Mouse (Mus musculus): Measurements from ENCODE around the gene Usp21. TPM values are rescaled to one million over a fixed set of nuclear protein-coding genes. Genes with fewer than 3 reads are reported as not detected.
A peak's percentile ranks its signal among the peaks of the same experiment; 100 is the strongest.

The Usp21 gene
- polyA plus RNA-seq, 1 experiment: 21.0 TPM

DNA sequence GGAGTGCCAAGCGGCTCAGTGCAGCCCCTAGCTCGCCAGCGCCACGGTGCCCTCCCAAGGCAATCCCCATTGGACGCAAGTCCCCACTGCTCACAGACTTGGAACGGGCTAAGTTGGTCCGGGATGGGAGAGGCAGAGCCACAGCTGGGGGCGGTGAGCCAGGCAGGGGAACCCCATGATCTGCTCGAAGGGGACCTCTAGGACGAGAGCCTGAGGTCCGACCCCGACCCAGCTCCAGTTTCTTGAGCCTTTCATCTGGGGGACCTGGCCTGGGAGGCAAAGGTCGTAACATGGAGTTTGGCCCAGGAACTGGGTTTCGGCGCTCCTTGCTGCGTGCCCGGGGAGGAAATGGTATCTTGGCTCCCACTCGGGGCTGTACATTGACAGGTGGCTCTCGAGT, 1.3 kb downstream of the Usp21 start:
- Histone ChIP-seq H3K4me3 (peak overlapping the region; percentile 52), H3ac (ENCODE audit: control insufficient read depth, insufficient read length) (no peak overlapping the region), H3K36me3 (ENCODE audit: control insufficient read depth, insufficient read depth) (peaks cover 6% of the 10 kb centered on the region), H3K27me3 (ENCODE audit: control insufficient read depth, insufficient read depth, insufficient read length) (no peaks in the 10 kb centered on the region), H3K79me2 (ENCODE audit: control insufficient read depth, insufficient read depth) (peaks cover 17% of the 10 kb centered on the region), H3K4me2 (ENCODE audit: low read depth) (peak overlapping the region; percentile 92)
- TF ChIP-seq SRF (IDR thresholded peaks at IDR 0.05; ENCODE audit: control insufficient read depth, insufficient read length, low read depth) (no peak), TCF3 (IDR thresholded peaks at IDR 0.05; ENCODE audit: insufficient read length, low read depth) (no peak), TCF12 (IDR thresholded peaks at IDR 0.05; ENCODE audit: insufficient read depth, poor library complexity, severe bottlenecking) (no peak), POLR2AphosphoS2 (IDR thresholded peaks at IDR 0.05; ENCODE audit: insufficient read length, low read depth) (no peak), POLR2A (IDR thresholded peaks at IDR 0.05; ENCODE audit: insufficient read length, low read depth) (no peak), MYOG (IDR thresholded peaks at IDR 0.05; ENCODE audit: control insufficient read depth in 1 of 3, insufficient read depth in 1 of 3, insufficient read length in 2 of 3, low read depth in 2 of 3) (no peak), MAX (IDR thresholded peaks at IDR 0.05; ENCODE audit: low read depth) (no peak), CEBPB (IDR thresholded peaks at IDR 0.05; ENCODE audit: insufficient read depth, poor library complexity, severe bottlenecking) (no peak), E2F4 (IDR thresholded peaks at IDR 0.05; ENCODE audit: insufficient read depth) (no peak), REST (IDR thresholded peaks at IDR 0.05; ENCODE audit: insufficient read depth, insufficient read length) (no peak), USF1 (IDR thresholded peaks at IDR 0.05; ENCODE audit: low read depth) (no peak), MYOD1 (IDR thresholded peaks at IDR 0.05; ENCODE audit: control insufficient read depth in 1 of 3, insufficient read length in 2 of 3, low read depth in 2 of 3) (no peak)

DNA sequence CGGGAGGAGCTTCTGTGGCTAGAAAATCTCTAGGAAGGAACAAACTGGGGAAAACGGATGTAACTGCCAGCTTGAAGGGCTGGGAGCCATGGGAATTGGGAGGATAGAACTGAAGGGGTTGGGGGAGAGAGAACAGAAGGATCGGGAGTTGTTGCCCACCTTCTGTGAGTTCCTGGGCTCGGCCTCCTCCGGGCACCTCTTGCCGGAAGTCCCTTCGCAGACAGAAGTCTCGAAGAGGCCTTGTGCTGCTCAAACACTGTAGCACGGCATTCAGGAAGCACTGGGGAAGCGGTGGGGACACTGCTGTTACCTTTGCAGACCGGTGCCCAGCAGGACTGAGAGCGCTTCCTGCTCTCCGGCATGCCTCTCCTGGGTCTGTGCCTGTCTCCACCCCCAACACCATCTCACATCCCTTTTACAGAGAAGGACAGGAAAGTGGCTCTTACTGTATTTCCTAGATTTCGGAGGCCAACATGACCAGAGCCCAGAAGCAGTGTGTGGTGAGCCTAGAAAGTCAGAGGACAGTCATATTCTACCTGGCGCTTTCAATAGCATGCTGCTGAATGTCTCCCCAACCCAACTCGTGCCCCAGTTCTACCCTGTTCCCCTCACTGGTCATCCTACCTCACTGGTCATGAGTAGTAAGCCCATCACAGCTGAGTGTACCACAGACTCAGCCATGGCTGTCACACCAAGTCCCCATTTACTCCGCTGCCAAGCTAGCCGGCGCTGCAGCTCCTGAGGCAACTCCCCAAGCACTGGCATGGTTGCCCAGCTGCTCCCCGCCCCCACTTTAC, 2.5 kb downstream of the Usp21 start:
- TF ChIP-seq MYOG (IDR thresholded peaks at IDR 0.05; ENCODE audit: control insufficient read depth in 1 of 3, insufficient read depth in 1 of 3, insufficient read length in 2 of 3, low read depth in 2 of 3) (no peak), POLR2AphosphoS2 (IDR thresholded peaks at IDR 0.05; ENCODE audit: insufficient read length, low read depth) (peak; percentile 25)
- H3K4me3 ChIP-seq: no peak overlapping the region
- peaks cover 6% of the 10 kb centered on the region for H3K36me3 ChIP-seq (ENCODE audit: control insufficient read depth, insufficient read depth)
- H3K4me2 ChIP-seq (ENCODE audit: low read depth): no peak overlapping the region
- H3ac ChIP-seq (ENCODE audit: control insufficient read depth, insufficient read length): no peak overlapping the region
- H3K27me3 ChIP-seq (ENCODE audit: control insufficient read depth, insufficient read depth, insufficient read length): no peaks in the 10 kb centered on the region
- peaks cover 10% of the 10 kb centered on the region for H3K79me2 ChIP-seq (ENCODE audit: control insufficient read depth, insufficient read depth)

GRCm38 (mm10) chr1:171284491-171284890, 3.3 kb downstream of the Usp21 start:
- TF ChIP-seq POLR2AphosphoS2 (IDR thresholded peaks at IDR 0.05; ENCODE audit: insufficient read length, low read depth) (no peak), E2F4 (IDR thresholded peaks at IDR 0.05; ENCODE audit: insufficient read depth) (no peak), USF1 (IDR thresholded peaks at IDR 0.05; ENCODE audit: low read depth) (no peak), SRF (IDR thresholded peaks at IDR 0.05; ENCODE audit: control insufficient read depth, insufficient read length, low read depth) (no peak), TCF3 (IDR thresholded peaks at IDR 0.05; ENCODE audit: insufficient read length, low read depth) (no peak), MYOG (IDR thresholded peaks at IDR 0.05; ENCODE audit: control insufficient read depth in 1 of 3, insufficient read depth in 1 of 3, insufficient read length in 2 of 3, low read depth in 2 of 3) (no peak), POLR2A (IDR thresholded peaks at IDR 0.05; ENCODE audit: insufficient read length, low read depth) (no peak), MAX (IDR thresholded peaks at IDR 0.05; ENCODE audit: low read depth) (no peak), TCF12 (IDR thresholded peaks at IDR 0.05; ENCODE audit: insufficient read depth, poor library complexity, severe bottlenecking) (no peak), MYOD1 (IDR thresholded peaks at IDR 0.05; ENCODE audit: control insufficient read depth in 1 of 3, insufficient read length in 2 of 3, low read depth in 2 of 3) (no peak), CEBPB (IDR thresholded peaks at IDR 0.05; ENCODE audit: insufficient read depth, poor library complexity, severe bottlenecking) (no peak), REST (IDR thresholded peaks at IDR 0.05; ENCODE audit: insufficient read depth, insufficient read length) (no peak)
- Histone ChIP-seq H3K4me2 (ENCODE audit: low read depth) (no peak overlapping the region), H3K36me3 (ENCODE audit: control insufficient read depth, insufficient read depth) (peaks cover 3% of the 10 kb centered on the region), H3K4me3 (no peak overlapping the region), H3ac (ENCODE audit: control insufficient read depth, insufficient read length) (no peak overlapping the region), H3K79me2 (ENCODE audit: control insufficient read depth, insufficient read depth) (peaks cover 10% of the 10 kb centered on the region), H3K27me3 (ENCODE audit: control insufficient read depth, insufficient read depth, insufficient read length) (no peaks in the 10 kb centered on the region)

DNA sequence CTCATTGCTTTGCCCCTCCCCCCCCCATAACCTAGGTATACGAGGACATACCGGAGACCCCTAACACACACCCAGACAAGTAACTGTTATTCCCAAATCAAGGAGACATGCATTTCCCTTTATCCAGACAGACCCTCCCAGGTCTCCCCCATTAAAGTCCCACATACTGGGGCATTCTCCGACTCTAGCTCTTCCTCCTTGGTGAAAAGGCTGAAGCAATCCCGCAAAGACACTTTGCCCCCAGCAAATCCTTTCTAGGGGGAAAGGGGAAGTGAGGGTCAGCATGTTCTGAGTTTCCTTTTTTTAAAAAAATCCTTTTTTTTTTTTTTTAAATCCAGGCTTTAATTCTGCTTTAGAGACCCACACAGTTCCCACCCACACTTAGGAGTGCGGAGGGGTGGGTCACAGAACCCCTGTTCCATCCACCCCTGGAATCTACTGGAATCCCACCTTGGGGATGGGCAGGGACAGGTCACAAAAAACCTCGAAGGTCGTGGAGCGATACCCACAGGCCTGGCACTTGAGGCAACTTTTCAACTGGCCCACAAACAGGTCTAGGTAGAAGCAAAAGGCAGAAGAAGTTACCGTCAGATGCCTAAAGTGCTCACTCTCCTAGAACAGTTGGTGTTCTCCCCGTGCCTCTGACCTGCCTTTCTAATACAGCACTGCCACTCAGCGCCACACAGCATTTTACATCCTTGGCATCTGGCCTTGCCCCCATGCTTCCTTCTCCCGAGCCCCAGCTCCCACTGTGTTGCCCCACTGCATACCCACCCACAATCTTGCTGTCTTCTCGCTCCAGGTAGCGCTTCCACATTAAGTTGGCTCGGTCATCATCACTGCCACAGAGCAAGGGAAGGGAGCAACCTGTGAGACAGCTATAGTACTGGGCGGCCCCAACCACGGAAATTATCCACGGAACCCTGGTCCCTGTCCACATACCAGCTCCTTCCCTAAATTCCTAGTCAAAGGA, 4.3 kb downstream of the Usp21 start:
- Histone ChIP-seq H3K27me3 (ENCODE audit: control insufficient read depth, insufficient read depth, insufficient read length) (no peaks in the 10 kb centered on the region), H3K4me3 (no peak overlapping the region), H3K36me3 (ENCODE audit: control insufficient read depth, insufficient read depth) (peaks cover 3% of the 10 kb centered on the region), H3K79me2 (ENCODE audit: control insufficient read depth, insufficient read depth) (peaks cover 10% of the 10 kb centered on the region), H3ac (ENCODE audit: control insufficient read depth, insufficient read length) (no peak overlapping the region), H3K4me2 (ENCODE audit: low read depth) (no peak overlapping the region)
- TF ChIP-seq REST (IDR thresholded peaks at IDR 0.05; ENCODE audit: insufficient read depth, insufficient read length) (no peak), POLR2AphosphoS2 (IDR thresholded peaks at IDR 0.05; ENCODE audit: insufficient read length, low read depth) (peak; percentile 2)

Measured in myocyte (in vitro differentiated cells).